Mouse (Mus musculus) neutrophil, adult 59 days (primary cell): Measurements from ENCODE around the gene Olfr612. TPM values are rescaled to one million over a fixed set of nuclear protein-coding genes. Genes with fewer than 3 reads are reported as not detected.

Experiments used
- total RNA-seq, 2 experiments: library from RNA; stranded (reverse); gene quantifications; 1 replicate in 1 of 2; 2 replicates in 1 of 2; pipeline ENCODE4 v1.2.4; 2023

Olfr612 gene
- not detected for total RNA-seq

GRCm38 (mm10) chr7:103542617-103543016, at the start of gene Olfr612:
Gene Olfr612 (minus strand): TSS chr7:103542717.

GRCm38 (mm10) chr7:103589803-103590202, 47.3 kb upstream of the Olfr612 start, which contains the start of gene Olfr618:
Gene Olfr618 (plus strand): TSS chr7:103590103.

GRCm38 (mm10) chr7:103572761-103573160, 30.2 kb upstream of the Olfr612 start, which contains the start of gene Olfr617:
Gene Olfr617 (plus strand): TSS chr7:103573061.

GRCm38 (mm10) chr7:103569043-103569442, 26.5 kb upstream of the Olfr612 start, which contains the start of gene Olfr616:
Gene Olfr616 (minus strand): TSS chr7:103569143.

GRCm38 (mm10) chr7:103555779-103556178, 13.3 kb upstream of the Olfr612 start, which contains the start of gene Olfr615:
Gene Olfr615 (plus strand): TSS chr7:103556079.

GRCm38 (mm10) chr7:103547774-103548173, 5.3 kb upstream of the Olfr612 start, which contains the start of gene Olfr613:
Gene Olfr613 (plus strand): TSS chr7:103548074.

GRCm38 (mm10) chr7:103520746-103521145, 21.8 kb downstream of the Olfr612 start, which contains the start of gene Olfr611:
Gene Olfr611 (minus strand): TSS chr7:103520846.

GRCm38 (mm10) chr7:103512022-103512421, 30.5 kb downstream of the Olfr612 start, which contains the start of gene Olfr610:
Gene Olfr610 (minus strand): TSS chr7:103512122.

GRCm38 (mm10) chr7:103497962-103498361, 44.6 kb downstream of the Olfr612 start, which contains the start of gene Olfr609:
Gene Olfr609 (minus strand): TSS chr7:103498062.

Other genes with a start within 250 kb of the Olfr612 start
- gene Olfr596, start 237.1 kb downstream of the Olfr612 start, total RNA-seq: not detected
- gene Olfr597, start 226.4 kb downstream of the Olfr612 start, total RNA-seq: not detected
- not detected for gene Olfr598, start 219.1 kb downstream of the Olfr612 start, total RNA-seq
- not detected for gene Olfr599, start 206.8 kb downstream of the Olfr612 start, total RNA-seq
- gene Olfr600, start 193.0 kb downstream of the Olfr612 start, total RNA-seq: not detected
- gene Olfr601, start 180.1 kb downstream of the Olfr612 start, total RNA-seq: not detected
- not detected for gene Olfr603, start 156.5 kb downstream of the Olfr612 start, total RNA-seq
- gene Usp17lc, start 127.6 kb downstream of the Olfr612 start, total RNA-seq: not detected
- gene Olfr605, start 97.3 kb downstream of the Olfr612 start, total RNA-seq: not detected
- not detected for gene Olfr606, start 93.7 kb downstream of the Olfr612 start, total RNA-seq
- gene Olfr607, start 78.6 kb downstream of the Olfr612 start, total RNA-seq: not detected
- gene Olfr608, start 72.8 kb downstream of the Olfr612 start, total RNA-seq: not detected
- gene Olfr609, start 44.7 kb downstream of the Olfr612 start, total RNA-seq: not detected
- gene Olfr610, start 30.6 kb downstream of the Olfr612 start, total RNA-seq: not detected
- gene Olfr611, start 21.9 kb downstream of the Olfr612 start, total RNA-seq: not detected
- gene Olfr613, start 5.4 kb upstream of the Olfr612 start, total RNA-seq: not detected
- gene Olfr615, start 13.4 kb upstream of the Olfr612 start, total RNA-seq: not detected
- not detected for gene Olfr616, start 26.4 kb upstream of the Olfr612 start, total RNA-seq
- not detected for gene Olfr617, start 30.3 kb upstream of the Olfr612 start, total RNA-seq
- not detected for gene Olfr618, start 47.4 kb upstream of the Olfr612 start, total RNA-seq
- gene Olfr619, start 57.9 kb upstream of the Olfr612 start, total RNA-seq: not detected
- gene Olfr620, start 69.8 kb upstream of the Olfr612 start, total RNA-seq: not detected
- gene Olfr622, start 100.0 kb upstream of the Olfr612 start, total RNA-seq: not detected
- gene Olfr623, start 121.0 kb upstream of the Olfr612 start, total RNA-seq: not detected
- under 1 TPM in 1 of 2 experiments, not detected in 1; 0.07 TPM for gene Olfr624, start 128.5 kb upstream of the Olfr612 start, total RNA-seq
- not detected for gene Olfr625-ps1, start 140.0 kb upstream of the Olfr612 start, total RNA-seq
- gene Olfr243, start 172.0 kb upstream of the Olfr612 start, total RNA-seq: not detected
- not detected for gene Olfr628, start 187.7 kb upstream of the Olfr612 start, total RNA-seq
- not detected for gene Olfr629, start 202.2 kb upstream of the Olfr612 start, total RNA-seq
- not detected for gene Olfr630, start 214.6 kb upstream of the Olfr612 start, total RNA-seq
- not detected for gene Olfr69, start 228.9 kb upstream of the Olfr612 start, total RNA-seq
- gene Olfr68, start 237.0 kb upstream of the Olfr612 start, total RNA-seq: not detected
- gene Olfr67, start 249.1 kb upstream of the Olfr612 start, total RNA-seq: not detected